Mouse (Mus musculus): ENCODE measurements around the gene Zfp746.

Gene Zfp746

DNA sequence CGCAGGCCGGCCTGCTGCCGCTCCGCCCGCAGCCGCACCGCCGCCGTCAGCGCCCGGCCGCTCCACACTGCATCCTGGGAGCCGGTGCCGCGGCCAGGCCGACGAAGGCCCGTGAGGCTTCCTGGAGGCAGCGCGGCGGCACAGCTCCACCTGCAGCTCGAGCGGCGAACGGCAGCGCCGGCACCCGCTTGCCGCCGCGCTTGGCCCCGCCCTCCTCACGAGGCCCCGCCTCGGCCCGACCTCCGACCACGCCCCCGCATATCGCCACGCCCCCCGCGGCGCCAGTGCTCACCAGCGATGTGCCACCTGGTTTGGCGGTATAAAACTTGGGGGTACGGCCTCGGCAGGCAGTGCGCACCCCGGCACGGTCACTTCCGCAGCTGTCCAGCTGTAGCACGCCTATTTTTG, at the start of gene Zfp746:
Gene Zfp746 (minus strand): TSS at position 123 of the 408 bp plus-strand sequence.
- DNase-seq (ENCODE audit: low spot score) = peak; percentile 95

DNA sequence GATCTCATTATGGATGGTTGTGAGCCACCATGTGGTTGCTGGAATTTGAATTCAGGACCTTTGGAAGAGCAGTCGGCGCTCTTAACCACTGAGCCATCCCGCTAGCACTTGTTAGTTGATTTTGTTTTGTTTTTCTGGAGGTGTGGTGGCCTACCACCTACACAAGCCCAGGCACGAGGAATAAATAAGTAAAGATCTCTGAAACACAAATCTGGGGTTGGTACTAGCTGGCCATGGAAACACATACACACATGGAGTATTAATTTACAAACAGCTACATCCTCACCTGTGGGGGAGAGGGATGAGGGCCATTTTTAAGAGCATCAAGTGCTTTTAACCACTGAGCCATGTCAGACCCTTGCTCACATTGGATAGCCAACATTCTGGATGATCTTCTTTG, 34.7 kb upstream of the Zfp746 start:
- DNase-seq (ENCODE audit: low spot score) = peak; percentile 40

DNA sequence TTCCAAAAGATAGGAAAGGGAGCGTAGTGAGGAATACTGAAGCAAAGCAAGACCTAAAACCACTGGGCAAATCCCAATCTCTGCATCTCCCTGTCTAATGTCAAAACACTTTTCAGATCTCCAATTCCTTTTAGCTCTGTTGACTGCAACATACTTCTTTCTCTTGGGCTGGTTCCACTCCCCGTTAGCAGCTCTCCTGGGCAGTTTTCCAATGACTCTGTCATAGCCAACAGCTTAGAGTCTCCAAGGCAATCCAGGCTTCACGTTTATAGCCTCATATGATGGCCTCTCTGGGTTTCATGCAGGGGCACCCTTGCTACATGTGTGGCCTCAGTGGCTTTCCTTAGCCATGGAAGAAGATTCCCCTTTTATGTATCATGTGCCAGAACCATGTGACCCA, 29.6 kb upstream of the Zfp746 start:
- no peak for DNase-seq (ENCODE audit: low spot score)

DNA sequence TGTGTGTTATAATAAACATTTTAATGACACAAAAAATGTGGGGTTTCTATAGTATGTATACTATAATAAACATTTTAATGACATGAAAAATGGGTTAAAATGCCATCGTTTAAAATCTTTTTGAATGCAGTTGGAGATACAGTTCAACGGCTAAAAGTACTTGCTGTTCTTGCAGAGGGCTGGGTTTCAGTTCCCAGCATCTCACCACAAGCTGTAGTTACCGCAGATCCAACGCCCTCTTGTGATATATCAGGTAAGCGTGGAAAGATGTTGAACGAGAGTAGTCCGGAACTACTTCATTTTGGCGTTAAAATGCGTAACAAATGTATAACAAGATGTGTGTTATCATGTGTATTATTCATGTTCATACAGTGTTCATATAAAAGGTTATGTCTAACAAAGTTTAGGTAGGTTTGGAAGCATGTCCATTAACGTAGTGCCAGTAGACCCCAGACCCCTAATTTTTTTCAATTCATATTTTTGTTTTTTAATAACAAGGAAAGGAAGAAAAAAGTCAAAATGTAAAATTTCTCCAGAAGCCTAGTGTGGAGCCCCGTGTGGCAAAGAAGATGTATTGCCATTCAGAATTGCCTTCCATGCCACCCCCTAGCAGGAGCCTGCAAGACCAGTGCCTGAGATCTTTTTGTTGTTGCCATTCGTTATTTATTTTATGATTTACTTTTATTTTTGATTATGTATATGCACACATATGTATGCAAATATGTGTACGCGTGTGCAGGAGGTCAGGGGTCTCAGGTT, 743 bp upstream of the Zfp746 start:
- peak; percentile 10 for DNase-seq (ENCODE audit: low spot score)

DNA sequence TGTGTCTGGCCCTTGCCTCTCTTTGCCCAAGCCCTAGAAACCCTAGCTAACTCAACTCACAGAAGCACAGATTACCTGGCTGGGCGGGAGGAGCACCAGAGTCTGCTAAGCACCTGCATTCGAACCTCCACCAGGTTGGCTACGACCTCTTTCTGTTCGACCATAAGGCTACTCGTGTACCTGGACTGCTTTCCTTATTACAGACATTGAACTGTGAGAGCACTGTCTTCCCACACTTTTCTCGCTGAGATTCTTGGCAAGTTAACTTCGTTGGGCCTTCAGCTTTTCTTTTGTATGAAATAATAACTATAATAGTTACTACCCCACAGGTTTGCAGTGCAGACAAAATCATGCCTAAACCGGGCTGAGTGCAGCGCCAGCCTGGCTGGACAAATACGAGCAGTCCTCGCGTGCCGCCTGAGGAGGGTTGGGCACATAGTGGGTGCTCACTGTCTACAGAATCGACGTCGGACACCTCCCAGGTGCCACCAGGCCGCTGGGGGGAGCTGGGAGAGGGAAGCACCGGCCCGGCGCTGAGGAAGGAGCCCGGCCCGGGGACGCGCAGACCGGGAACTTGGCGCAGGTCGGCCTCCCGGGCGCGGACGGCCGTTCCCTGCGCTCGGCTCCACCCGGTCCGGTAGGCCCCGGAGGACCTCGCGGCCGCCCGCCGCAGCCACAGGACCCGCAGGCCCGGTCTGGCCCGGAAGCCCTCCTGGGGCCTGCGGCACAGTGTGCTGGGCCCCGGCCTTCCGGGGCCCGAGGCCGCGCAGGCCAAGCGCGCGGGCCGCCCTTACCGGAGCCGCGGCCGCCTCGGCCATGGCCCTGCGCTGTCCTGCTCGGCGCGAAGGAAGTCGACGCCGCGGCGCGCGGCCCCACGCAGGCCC, 630 bp downstream of the Zfp746 start:
- peak; percentile 66 for DNase-seq (ENCODE audit: low spot score)

DNA sequence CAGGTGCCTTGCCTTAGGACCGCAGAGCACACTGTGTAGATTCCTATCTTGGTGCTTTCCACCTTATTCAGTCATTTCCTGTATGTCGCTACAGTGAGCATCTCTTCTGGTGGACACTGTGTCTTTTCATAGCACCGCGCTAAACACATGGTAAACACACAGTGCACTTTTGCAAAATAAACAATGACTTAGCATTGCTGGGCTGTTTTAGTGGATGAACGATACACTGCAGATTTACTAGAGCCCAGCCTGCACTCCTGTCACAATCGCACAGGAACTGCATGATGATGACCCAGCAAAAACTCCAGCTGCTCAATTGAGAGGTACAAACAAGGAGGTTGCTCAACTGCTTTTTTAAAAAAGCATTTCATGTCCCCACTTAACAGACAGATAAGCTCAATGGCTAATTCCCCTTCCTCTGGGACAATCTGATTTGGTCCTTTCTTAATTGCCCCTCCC, 2.6 kb downstream of the Zfp746 start:
- DNase-seq (ENCODE audit: low spot score) = no peak

DNA sequence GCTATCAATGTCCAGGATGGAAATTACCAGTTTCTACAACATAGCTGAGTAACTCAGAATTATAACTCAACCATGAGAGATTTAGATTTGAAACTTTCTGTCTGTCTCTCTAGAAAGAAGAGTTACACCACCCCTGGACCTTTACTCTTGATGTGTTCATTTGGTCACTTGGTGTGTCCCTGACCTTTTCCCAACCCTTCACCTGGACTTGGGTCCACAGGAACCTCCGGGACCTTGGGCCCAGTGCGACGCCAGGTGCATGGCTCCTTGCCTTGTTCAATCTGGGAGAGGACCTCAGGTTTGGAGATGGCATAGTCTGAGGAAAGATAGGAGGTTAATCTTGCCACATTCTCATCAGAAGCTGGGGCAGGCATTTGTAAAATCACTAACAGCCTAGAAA, 4.4 kb downstream of the Zfp746 start:
- no peak for DNase-seq (ENCODE audit: low spot score)

DNA sequence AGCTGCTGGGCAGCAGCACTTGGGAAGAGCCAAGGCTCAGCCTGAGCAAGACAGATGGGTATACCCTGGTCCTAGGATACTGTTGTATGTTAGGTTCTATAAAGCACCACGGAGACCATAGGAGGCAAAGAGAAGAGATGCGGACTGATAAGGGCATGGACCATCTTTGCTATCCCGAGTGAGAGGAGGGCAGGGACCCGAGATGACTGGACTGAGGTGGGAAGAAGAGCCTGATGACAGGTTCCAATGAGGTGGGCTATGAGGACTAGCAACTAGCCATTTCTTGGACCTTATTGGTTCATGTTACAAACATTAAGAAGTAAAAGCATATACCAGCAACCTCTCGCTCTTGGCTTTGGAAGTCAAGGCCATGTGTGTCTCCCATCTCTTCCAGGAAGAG, 5.4 kb downstream of the Zfp746 start:
- no peak for DNase-seq (ENCODE audit: low spot score)

DNA sequence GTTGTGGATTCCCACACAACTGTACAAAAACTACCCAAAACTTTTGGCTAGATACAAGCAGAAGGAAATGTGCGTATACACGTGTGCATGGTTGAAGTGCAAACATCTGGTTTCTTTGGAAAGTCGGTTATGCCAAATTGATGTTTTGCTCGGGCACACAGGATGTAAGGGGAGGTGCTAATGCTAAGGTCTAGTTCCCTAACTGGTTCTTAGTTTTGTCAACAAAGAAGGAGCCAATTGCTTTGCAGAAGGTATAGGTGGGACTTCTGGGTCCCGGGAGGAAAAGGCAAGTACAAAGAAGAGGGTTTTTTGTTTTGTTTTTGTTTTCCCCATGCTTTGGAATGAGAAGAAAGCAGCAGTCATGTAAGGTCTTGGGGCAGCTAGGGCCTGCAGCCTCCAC, 13.1 kb downstream of the Zfp746 start:
- DNase-seq (ENCODE audit: low spot score) = no peak

DNA sequence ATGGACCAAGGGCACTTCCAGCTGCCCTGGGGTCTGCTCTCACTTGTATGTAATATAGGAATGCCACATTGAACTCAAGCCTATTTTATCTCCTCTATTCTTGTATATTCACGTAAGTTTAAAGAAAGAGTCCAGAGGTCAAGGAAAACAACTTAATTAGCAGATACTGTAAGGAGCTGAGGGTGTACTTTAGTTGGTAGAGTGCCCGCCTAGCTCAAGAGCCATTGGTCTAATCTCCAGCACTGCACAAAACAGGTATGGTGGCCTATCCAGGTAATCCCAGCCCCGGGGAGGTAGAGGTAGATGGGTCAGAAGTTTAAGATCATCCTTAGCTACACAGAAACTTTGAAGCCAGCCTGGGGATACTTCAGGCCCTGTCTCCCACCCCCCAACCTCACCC, 18.9 kb downstream of the Zfp746 start:
- DNase-seq (ENCODE audit: low spot score) = no peak

DNA sequence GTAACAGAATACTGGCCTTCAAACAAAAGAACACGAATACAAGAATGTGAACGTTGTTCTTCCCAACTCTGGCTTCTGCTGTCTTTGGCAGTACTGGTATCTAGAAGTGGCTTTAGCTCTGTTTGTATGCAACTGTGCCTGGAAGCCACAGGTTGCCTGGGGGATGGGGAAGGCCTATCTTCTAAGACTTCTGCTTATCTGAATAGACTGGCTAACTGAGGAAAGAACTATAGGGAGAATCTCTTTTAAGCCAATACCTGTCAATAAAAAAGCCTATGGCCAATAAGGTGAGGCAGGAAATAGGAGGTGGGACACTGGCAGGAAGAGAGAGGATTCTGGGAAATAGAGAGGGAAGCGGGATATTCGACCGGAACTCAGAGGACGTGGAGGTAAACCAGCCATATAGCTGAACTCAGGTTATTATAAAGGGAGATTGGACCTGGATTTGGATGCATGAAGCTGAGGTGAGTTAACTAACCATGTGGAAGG, 20.8 kb downstream of the Zfp746 start:
- no peak for DNase-seq (ENCODE audit: low spot score)

DNA sequence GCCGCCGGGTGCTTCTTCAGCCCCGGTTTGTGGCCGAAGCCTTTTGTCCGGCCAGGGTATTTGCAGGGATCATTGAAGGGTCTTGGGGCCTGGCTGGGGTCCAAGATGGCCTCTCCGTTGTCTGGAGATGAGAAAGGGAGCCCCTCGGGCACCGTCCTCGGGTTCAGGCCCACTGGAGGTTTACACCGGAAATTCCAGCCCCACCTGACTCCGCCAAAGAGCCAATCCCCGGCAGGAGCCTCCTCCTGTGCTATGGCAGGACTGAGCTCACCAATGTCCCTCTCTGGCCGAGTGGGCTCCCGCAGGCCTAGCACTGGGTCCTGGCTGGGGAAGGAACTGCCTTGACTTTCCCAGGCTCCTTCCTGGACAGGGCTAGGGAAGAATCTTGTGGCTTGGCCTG, 21.9 kb downstream of the Zfp746 start:
- DNase-seq (ENCODE audit: low spot score) = no peak

DNA sequence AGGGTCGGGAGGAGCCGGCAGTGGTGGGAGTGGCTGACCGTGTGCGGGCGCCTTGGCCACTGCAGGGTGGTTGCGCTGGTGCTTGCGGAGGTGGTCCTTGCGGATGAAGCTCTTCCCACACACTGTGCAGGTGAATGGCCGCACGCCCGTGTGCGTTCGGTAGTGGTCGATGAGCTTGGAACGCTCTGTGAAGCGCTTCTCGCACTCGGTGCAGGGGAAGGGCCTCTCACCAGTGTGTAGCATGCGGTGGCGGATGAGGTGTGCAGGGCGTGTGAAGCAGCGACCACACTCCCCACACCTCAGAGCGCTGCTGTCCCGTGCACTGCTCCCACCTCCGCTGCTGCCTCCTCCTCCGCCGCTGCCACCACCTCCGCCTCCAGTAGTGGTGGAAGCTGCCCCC, 22.5 kb downstream of the Zfp746 start:
- no peak for DNase-seq (ENCODE audit: low spot score)

DNA sequence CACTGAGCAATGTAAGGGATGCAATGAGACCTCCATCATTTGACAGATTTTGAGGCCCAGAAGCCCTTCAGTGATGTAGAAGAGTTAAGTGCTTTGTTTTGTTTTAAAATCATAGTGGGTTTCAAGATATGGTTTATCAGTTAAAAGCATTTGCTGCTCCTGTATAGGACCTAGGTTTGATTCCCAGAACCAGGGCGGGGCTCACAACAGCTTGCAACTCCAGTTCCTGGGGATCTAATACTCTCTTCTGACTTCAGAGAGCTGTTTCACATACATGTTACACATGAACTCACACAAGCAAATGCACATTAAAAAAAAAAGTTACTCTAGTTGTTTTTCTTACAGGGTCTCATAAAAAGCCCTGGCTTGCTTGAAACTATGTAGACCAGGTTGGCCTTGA, 25.5 kb downstream of the Zfp746 start:
- DNase-seq (ENCODE audit: low spot score) = no peak

DNA sequence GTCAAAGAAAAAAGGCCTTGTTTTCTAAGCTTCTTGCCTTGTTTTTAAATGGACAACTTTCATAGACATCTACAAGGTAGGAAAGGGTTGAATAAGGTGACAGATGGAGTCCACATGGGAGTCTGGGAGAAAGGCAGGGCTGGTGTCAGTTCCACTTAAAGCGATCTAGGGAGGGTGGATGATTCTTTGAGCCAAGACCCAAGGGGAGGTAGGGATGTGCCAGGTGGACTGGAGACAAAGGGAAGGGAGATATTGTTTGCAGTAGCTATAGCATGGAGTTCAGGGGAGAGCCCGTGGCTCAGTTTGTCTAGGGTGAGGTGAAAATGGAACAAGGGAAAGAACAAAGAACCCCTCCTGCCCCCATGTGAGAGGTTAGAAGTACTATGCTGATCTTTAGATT, 26.0 kb downstream of the Zfp746 start:
- DNase-seq (ENCODE audit: low spot score) = no peak

DNA sequence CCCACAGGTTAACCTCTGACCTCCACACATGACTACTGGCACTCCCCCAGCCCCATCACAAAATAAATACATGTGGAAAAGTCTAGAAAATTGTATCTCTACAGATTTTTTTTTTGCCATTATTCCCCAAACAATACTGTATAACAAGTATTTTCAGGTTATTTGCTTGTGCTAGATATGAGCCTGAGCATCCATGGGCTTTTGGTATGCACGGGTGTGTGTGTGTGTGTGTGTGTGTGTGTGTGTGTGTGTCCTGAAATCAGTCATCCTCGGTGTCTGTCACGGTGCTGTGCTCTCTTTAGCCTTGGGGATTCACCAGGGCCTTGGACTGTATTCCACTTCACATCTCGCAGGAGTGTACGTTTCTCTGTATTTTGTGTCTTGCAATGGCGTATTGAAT, 34.3 kb downstream of the Zfp746 start:
- DNase-seq (ENCODE audit: low spot score) = no peak

DNA sequence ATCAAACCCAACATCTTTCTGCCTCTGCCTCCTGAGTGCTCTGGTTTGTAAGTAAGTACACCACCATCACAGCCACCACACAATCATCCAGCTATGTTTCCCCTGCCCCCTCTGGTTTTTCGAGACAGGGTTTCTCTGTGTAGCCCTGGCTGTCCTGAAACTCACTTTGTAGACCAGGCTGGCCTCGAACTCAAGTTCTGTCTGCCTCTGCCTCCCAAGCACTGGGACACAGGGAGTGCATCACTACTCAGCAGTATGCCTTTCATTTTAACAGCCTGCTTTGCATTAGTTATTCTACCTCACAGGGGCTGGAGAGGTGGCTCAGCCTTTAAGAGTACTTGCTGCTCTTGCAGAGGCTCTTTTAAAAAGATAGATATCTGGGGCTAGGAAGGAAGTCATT, 34.7 kb downstream of the Zfp746 start:
- DNase-seq (ENCODE audit: low spot score) = no peak

DNA sequence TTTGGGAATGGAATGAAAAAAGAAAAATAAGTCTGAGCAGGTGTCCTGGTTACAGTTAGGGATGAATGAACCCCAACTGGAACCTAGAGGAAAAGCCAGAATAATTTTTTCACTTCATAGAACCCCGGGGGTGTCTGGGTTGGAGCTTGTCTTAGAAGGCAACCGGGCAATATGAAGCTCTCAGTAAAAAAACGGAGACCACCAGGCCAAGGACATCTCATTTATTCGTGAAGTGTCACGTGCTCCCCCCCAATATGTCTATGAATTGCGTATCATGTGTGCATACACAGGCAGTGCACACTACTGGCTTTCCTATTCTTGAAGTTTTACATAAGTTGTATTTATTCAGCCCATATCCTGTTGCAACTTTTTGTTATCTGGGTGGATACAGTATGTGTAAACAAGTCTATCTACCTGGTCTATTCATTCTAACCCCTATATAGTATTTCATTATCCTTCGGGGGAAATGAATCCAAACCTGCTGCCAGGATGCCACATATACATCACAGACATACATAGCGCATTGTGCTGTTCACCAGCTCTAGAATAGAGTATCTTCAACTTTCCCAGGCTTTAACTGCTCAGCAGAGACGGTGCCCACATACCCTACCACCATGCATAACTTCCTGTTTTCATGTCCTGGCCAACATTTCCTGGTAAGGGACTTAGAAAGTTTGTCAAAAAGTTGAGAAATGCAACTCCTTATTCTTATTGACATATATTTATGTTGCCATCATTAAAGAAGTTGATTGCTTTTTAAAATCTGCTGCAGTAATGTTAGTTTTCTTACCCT, 36.9 kb downstream of the Zfp746 start:
- DNase-seq (ENCODE audit: low spot score) = no peak

DNA sequence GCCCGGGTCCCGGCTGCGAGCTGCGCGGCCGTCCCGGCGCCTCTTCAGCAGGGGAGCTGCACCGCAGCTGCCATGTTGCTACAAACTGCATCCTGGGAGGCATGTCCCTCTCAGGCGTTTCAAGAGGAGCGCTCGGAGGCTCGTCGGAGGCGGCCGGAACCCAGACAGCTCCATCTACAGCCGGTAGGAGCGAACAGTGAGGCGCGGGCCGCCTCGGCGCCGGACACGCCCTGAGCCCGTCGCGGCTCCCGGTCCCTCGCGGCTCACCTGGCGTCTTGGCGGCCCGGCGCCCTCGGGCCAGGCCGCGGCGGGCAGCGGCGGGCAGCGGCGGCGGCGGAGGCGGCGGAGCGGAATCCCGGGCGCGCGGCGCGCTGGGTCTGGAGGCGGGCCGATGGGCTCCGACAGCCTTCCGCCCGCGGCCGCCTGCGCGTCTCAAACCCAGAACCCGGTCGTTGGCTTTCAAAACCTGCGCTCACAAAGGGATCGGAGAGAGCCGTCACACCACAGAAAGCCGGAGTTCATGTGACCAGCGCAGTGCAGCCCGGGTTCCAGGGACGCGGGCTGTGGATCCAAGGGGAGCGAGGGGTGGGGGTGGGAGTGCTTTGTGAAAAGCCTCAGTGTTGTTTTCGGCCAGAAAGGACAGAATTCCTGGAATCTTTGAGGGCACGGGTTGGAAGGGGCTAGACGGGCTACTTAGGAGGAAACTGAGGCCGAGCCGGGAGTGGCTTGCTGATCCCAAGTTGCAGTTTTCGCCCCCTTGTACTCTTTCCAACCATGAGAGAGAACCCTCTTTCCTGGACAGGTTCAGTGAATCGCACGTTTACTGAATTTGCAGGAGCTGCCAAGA, 37.7 kb downstream of the Zfp746 start, which contains the start of gene Zfp777:
Gene Zfp777 (minus strand): TSS at position 486 of the 847 bp plus-strand sequence.
- DNase-seq (ENCODE audit: low spot score) = peak; percentile 81

DNA sequence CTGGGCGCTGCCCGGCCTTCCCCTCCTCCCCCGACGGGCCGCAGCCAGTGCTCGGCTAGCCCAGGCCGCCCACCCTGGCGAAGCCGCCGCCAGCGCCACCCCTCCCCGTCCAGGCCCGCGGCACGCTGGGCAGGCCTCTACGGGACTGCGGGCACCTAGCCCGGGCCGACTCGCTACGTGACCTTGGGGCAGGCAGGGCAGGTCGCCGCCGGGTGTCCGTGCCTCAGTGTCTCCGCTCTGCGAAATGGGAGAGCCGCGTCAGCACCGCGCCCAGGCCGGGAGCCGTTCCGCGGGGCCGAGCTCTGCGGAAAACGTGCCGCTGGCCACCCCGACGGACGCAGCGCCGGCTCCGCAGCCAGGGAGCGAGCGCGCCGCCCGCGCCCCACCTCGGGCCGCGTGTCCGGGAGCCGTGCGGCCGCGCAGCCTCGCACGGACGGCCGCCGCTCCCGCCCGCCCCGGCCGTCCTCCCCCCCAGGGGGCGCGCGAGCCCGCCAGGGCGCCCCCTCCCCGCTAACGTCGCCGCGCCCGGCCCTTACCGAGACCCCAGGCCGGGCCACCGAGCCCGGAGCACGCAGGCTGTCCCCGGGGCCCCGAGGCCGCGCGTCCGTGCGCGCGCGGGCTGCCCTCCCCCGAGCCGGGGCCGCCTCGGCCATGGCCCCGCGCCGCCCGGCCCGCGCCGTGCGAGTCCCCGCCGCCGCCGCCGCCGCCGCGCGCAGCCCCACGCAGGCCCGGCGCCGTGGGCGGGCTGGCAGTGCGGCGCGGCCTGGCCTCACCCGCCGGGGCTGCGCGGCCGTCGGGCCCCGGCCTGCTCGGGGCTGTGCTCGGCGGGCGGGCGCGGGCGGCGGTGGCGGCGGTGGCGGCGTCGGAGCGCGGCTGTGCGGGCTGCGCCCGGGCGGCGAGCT, 38.7 kb downstream of the Zfp746 start:
- DNase-seq (ENCODE audit: low spot score) = peak; percentile 50

Data from embryo, embryonic 10 days (tissue).